Mouse (Mus musculus) limb, embryonic 11.5 days (tissue): Measurements from ENCODE around the gene D13Ertd608e. TPM values are rescaled to one million over a fixed set of nuclear protein-coding genes. Genes with fewer than 3 reads are reported as not detected.
"Not testable (repeated sequence)": the region's sequence is repeated elsewhere in the genome, so short reads cannot be mapped to it uniquely, and the experiment has no call there.

ENCODE experiments used
- ATAC-seq: fragments of 200-750 bp; cut with Nextera tagmentation; 2 replicates; pipeline ENCODE4 v1.8.0; 2017; ENCODE audit warnings: low read depth; ENCODE audit not compliant: insufficient number of reproducible peaks, low FRiP score, low TSS enrichment
- DNase-seq: peaks from one replicate; pipeline ENCODE4 v3.0.0-alpha.2; 2015; ENCODE audit warnings: low spot score
- H3K27ac ChIP-seq: fragments of 300-500 bp; sonication (generic); replicated peaks from 2 replicates; pipeline ENCODE4 v1.5.1; 2014; ENCODE audit warnings: low read depth, mild to moderate bottlenecking, low read length
- H3K27me3 ChIP-seq: fragments of 300-500 bp; sonication (generic); 2 replicates; pipeline ENCODE4 v1.6.1; 2014; ENCODE audit warnings: mild to moderate bottlenecking, low read length, mixed read lengths; ENCODE audit not compliant: control insufficient read depth, insufficient read depth
- H3K36me3 ChIP-seq: fragments of 300-500 bp; sonication (generic); 2 replicates; pipeline ENCODE4 v1.6.1; 2014; ENCODE audit warnings: mild to moderate bottlenecking, low read length, moderate library complexity, mixed read lengths; ENCODE audit not compliant: control insufficient read depth, insufficient read depth
- H3K4me1 ChIP-seq: fragments of 300-500 bp; sonication (generic); 2 replicates; pipeline ENCODE4 v1.6.1; 2014; ENCODE audit warnings: low read length, mixed read lengths; ENCODE audit not compliant: control insufficient read depth, insufficient read depth
- H3K4me2 ChIP-seq: fragments of 300-500 bp; sonication (generic); 2 replicates; pipeline ENCODE4 v1.6.1; 2014; ENCODE audit warnings: low read depth, mild to moderate bottlenecking, moderate library complexity; ENCODE audit not compliant: severe bottlenecking
- H3K4me3 ChIP-seq: fragments of 300-500 bp; sonication (generic); 2 replicates; pipeline ENCODE4 v1.5.1; 2014; ENCODE audit warnings: low read depth, low read length
- H3K9ac ChIP-seq: fragments of 300-500 bp; sonication (generic); 2 replicates; pipeline ENCODE4 v1.6.1; 2014; ENCODE audit warnings: mild to moderate bottlenecking, low read length
- H3K9me3 ChIP-seq: fragments of 300-500 bp; sonication (generic); 2 replicates; pipeline ENCODE4 v1.6.1; 2016; ENCODE audit warnings: low read length; ENCODE audit not compliant: control insufficient read depth
- WGBS: fragments of 180-500 bp; shearing (Covaris S2); extraction: QIAGEN DNeasy Blood & Tissue Kit; methylation state at CpG from one replicate; pipeline ENCODE4 v1.1.7; 2014; 5-methylcytosine and 5-hydroxymethylcytosine counted together
- polyA plus RNA-seq: library from polyadenylated mRNA; unstranded; fragments of >200 nt; fragmentation: Nextera tagmentation; extraction: Ambion mirVana; gene quantifications from 2 replicates; pipeline ENCODE4 v1.2.1, GENCODE M21; 2014

D13Ertd608e gene
- polyA plus RNA-seq, 1 experiment from 2014 or later: not detected

DNA sequence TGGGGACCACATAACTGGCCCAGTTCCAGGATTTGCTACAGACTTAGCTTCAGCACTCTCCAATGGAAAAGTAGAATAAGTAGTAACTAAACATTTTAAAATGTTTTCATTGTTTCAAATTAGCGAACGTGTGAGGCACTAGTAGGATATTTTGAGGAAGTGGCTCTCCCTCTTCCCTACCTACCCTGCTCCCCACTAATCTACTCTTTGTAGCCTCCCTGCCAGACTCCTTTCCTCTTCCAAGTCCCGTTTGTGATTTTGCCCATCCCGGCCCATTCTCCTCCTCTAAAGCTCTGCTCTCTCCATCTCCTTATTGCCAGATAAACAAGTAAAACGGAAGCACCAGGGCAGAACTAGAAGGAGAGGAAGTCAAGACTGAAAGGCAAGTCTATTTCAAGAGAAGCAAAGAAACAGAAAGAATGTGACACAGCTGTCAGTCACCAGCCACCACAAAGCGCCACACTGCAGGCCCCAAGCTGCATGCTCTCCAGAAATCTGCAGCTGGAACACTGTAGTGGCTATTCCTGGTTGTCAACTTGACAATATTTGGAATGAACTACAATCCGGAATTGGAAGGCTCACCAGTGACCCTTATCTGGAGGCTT lies 28.7 kb downstream of the D13Ertd608e start:
- H3K9ac ChIP-seq, H3K9me3 ChIP-seq, H3K27me3 ChIP-seq, DNase-seq, H3K27ac ChIP-seq, H3K4me1 ChIP-seq, ATAC-seq, H3K4me2 ChIP-seq, H3K4me3 ChIP-seq, H3K36me3 ChIP-seq: not testable (repeated sequence)
- WGBS: 83% methylated on average over 6 of the region's 7 CpGs

- not testable (repeated sequence) for H3K9ac ChIP-seq, H3K4me1 ChIP-seq, H3K4me3 ChIP-seq, H3K27ac ChIP-seq, H3K4me2 ChIP-seq, H3K9me3 ChIP-seq, ATAC-seq, H3K36me3 ChIP-seq, H3K27me3 ChIP-seq, DNase-seq
- 54% methylated on average over 4 of the region's 4 CpGs for WGBS
These were observed 51.1 kb downstream of the D13Ertd608e start for GRCm38 (mm10) chr13:119886896-119887295.

DNA sequence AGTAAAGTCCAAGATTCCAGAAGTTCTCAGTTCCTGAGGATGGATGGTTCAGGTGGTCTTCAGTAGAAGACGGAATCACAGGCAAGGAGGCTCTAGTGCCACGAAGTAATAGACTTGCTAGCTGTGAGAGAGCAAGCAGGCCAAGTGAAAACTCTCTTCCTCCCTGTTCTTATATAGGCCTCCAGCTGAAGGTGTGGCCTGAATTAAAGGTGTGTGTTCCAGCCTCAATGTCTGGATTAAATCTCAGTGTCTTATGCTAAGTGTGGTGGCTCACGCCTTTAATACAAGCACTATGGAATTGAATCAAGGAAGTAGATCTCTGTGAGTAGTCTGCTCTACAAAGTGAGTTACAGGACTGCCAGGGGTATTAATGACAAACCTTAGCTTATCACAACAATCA lies 58.9 kb downstream of the D13Ertd608e start, which contains the start of gene Tcstv1:
Gene Tcstv1 (minus strand): TSS at position 101 of the 400 bp plus-strand sequence.
- H3K9me3 ChIP-seq, H3K27me3 ChIP-seq, H3K4me3 ChIP-seq, DNase-seq, H3K27ac ChIP-seq, H3K9ac ChIP-seq, H3K36me3 ChIP-seq, ATAC-seq, H3K4me2 ChIP-seq, H3K4me1 ChIP-seq: not testable (repeated sequence)
- 86% methylated on average over 3 of the region's 3 CpGs for WGBS

Other genes starting within 250 kb of the D13Ertd608e start
- gene Ccl28, start 212.2 kb upstream of the D13Ertd608e start, polyA plus RNA-seq: 0.12 and 0.13 TPM in 2 replicates
- 212 and 221 TPM in 2 replicates for gene Hmgcs1, start 145.6 kb upstream of the D13Ertd608e start, polyA plus RNA-seq
- gene Nim1k, start 80.1 kb upstream of the D13Ertd608e start, polyA plus RNA-seq: 1.8 and 2.0 TPM in 2 replicates
- 44.4 and 47.9 TPM in 2 replicates for gene Zfp131, start 45.1 kb upstream of the D13Ertd608e start, polyA plus RNA-seq
- not detected in 2 replicates for gene AF067063, start 5.8 kb upstream of the D13Ertd608e start, polyA plus RNA-seq
- not detected in 2 replicates for gene Tcstv1, start 58.8 kb downstream of the D13Ertd608e start, polyA plus RNA-seq
- not detected in 2 replicates for gene Gm21761, start 93.3 kb downstream of the D13Ertd608e start, polyA plus RNA-seq
- gene B020031M17Rik, start 114.8 kb downstream of the D13Ertd608e start, polyA plus RNA-seq: not detected in 2 replicates
- gene Gm36079, start 191.0 kb downstream of the D13Ertd608e start, polyA plus RNA-seq: not detected in 2 replicates
- not detected in 2 replicates for gene Gm21188, start 216.2 kb downstream of the D13Ertd608e start, polyA plus RNA-seq